13 mouse cellular contexts compared by ENCODE assay signal in the genomic region with DNA sequence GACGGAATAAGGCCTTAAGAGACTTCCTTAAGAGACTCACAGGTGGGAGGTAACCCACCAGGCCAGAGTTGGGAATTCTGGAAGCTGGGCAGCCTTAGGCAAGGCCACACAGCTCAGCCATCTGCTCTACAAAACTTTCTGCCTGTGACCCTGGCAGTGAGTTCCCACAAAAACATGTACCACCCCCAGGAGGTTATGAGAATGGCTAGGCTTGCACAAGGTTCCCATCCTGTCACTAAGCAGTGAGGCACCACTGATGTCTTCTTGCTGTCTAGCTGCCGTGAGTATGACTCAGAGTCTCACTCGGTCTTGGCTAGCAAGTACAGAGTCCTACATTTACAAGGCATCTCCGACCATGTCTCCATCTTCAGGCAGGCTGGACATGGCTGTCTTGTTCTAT.
A peak's percentile ranks its signal among the peaks of the same experiment; 100 is the strongest.
DNase-seq lines count a peak whose midpoint lies in the region; ATAC-seq and TF ChIP-seq lines count a peak whose summit lies in the region.
"Had no signal": no experiment of that assay in that cellular context is flagged by ENCODE, and none has a peak within 500 bp of the region (broad histone marks: within the 10 kb centered on the region; RNA-seq: fewer than 3 reads in every experiment).

No protein-coding gene starts in this region.

- H3K27ac ChIP-seq in lung, postnatal 0 days (ENCODE audit: low read length), result no peak overlapping the region
- 0 out of 2 replicates have a peak overlapping the region, but pooled peaks have one; percentile 10 for H3K27ac ChIP-seq in neural tube, embryonic 11.5 days (ENCODE audit: low read depth, low read length)
- no peak overlapping the region for H3K27ac ChIP-seq in neural tube, embryonic 15.5 days (replicated peaks)
- H3K27ac ChIP-seq: embryonic facial prominence, embryonic 13.5 days; forebrain, embryonic 13.5 days; heart, embryonic 13.5 days; hindbrain, embryonic 15.5 days had no signal

- no peak overlapping the region for H3K9ac ChIP-seq in lung, postnatal 0 days (replicated peaks; ENCODE audit: low read depth)
- no peak overlapping the region for H3K9ac ChIP-seq in neural tube, embryonic 11.5 days (ENCODE audit: low read length)
- no peak overlapping the region for H3K9ac ChIP-seq in neural tube, embryonic 15.5 days (replicated peaks)
- H3K9ac ChIP-seq: embryonic facial prominence, embryonic 13.5 days; forebrain, embryonic 13.5 days; forebrain, postnatal 0 days; heart, embryonic 13.5 days; hindbrain, embryonic 15.5 days had no signal

- H3K4me2 ChIP-seq in lung, postnatal 0 days (replicated peaks; ENCODE audit: low read depth, low read length), result no peak overlapping the region
- H3K4me2 ChIP-seq in neural tube, embryonic 11.5 days (ENCODE audit: low read depth), result no peak overlapping the region
- H3K4me2 ChIP-seq in neural tube, embryonic 15.5 days, result no peak overlapping the region
- H3K4me2 ChIP-seq: embryonic facial prominence, embryonic 13.5 days; forebrain, embryonic 13.5 days; heart, embryonic 13.5 days; hindbrain, embryonic 15.5 days had no signal

- no peaks in the 10 kb centered on the region for H3K27me3 ChIP-seq in lung, postnatal 0 days (replicated peaks; ENCODE audit: insufficient read depth, low read length)
- no peaks in the 10 kb centered on the region for H3K27me3 ChIP-seq in neural tube, embryonic 11.5 days (ENCODE audit: control insufficient read depth, insufficient read depth, low read length)
- no peaks in the 10 kb centered on the region for H3K27me3 ChIP-seq in neural tube, embryonic 15.5 days (replicated peaks)
- H3K27me3 ChIP-seq: embryonic facial prominence, embryonic 13.5 days; forebrain, embryonic 13.5 days; hindbrain, embryonic 15.5 days had no signal

- no peak for TF ChIP-seq CTCF in lung, postnatal 0 days (IDR thresholded peaks at IDR 0.05)
- TF ChIP-seq CTCF in lung, adult 2 months (IDR thresholded peaks at IDR 0.05; ENCODE audit: insufficient read depth, low read length), result no peak

- no peak for TF ChIP-seq POLR2A in lung, adult 2 months (IDR thresholded peaks at IDR 0.05; ENCODE audit: borderline replicate concordance, extremely low read depth, low read depth, low read length)

- no peak overlapping the region for H3K4me3 ChIP-seq in lung, postnatal 0 days (ENCODE audit: low read depth, low read length)
- H3K4me3 ChIP-seq in lung, adult 2 months (replicated peaks; ENCODE audit: extremely low read depth, low read depth, low read length), result no peak overlapping the region
- no peak overlapping the region for H3K4me3 ChIP-seq in neural tube, embryonic 11.5 days (ENCODE audit: low read depth, low read length)
- H3K4me3 ChIP-seq in neural tube, embryonic 15.5 days (replicated peaks), result no peak overlapping the region
- H3K4me3 ChIP-seq: embryonic facial prominence, embryonic 13.5 days; forebrain, embryonic 13.5 days; heart, embryonic 13.5 days; hindbrain, embryonic 15.5 days had no signal

- no peaks in the 10 kb centered on the region for H3K4me1 ChIP-seq in lung, postnatal 0 days (ENCODE audit: insufficient read depth, low read depth, low read length)
- peaks cover 6% of the 10 kb centered on the region for H3K4me1 ChIP-seq in lung, adult 2 months (ENCODE audit: control insufficient read depth, insufficient read depth, low read length)
- peaks cover 21% of the 10 kb centered on the region for H3K4me1 ChIP-seq in neural tube, embryonic 11.5 days (ENCODE audit: control insufficient read depth, insufficient read depth, low read length)
- H3K4me1 ChIP-seq in neural tube, embryonic 15.5 days, result peaks cover 15% of the 10 kb centered on the region

- ATAC-seq in lung, postnatal 0 days, result peak; percentile 67
- no peak for ATAC-seq in neural tube, embryonic 11.5 days (ENCODE audit: insufficient read depth, low FRiP score, low TSS enrichment)
- ATAC-seq in neural tube, embryonic 15.5 days (ENCODE audit: low FRiP score), result no peak
- ATAC-seq: forebrain, embryonic 13.5 days; forebrain, postnatal 0 days had no signal

- WGBS in lung, postnatal 0 days, result 71% methylated on average over 4 of the region's 4 CpGs
- 72% methylated on average over 4 of the region's 4 CpGs for WGBS in lung, adult 2 months
- 87% methylated on average over 4 of the region's 4 CpGs for WGBS in neural tube, embryonic 11.5 days
- 84% methylated on average over 4 of the region's 4 CpGs for WGBS in neural tube, embryonic 15.5 days

- H3K36me3 ChIP-seq in lung, postnatal 0 days (ENCODE audit: insufficient read depth, low read length), result no peaks in the 10 kb centered on the region
- no peaks in the 10 kb centered on the region for H3K36me3 ChIP-seq in neural tube, embryonic 11.5 days (ENCODE audit: control insufficient read depth, insufficient read depth, low read length)
- H3K36me3 ChIP-seq in neural tube, embryonic 15.5 days, result no peaks in the 10 kb centered on the region
- H3K36me3 ChIP-seq: embryonic facial prominence, embryonic 13.5 days; heart, embryonic 13.5 days; hindbrain, embryonic 15.5 days had no signal

- intact Hi-C loops in gastrocnemius, postnatal 14 days (cut with DNase I; ENCODE audit: low total_unique reads), result no loop called here

- no peaks in the 10 kb centered on the region for H3K9me3 ChIP-seq in lung, postnatal 0 days (ENCODE audit: low read length)
- H3K9me3 ChIP-seq in neural tube, embryonic 11.5 days (ENCODE audit: control insufficient read depth, low read length), result no peaks in the 10 kb centered on the region
- H3K9me3 ChIP-seq in neural tube, embryonic 15.5 days (replicated peaks), result no peaks in the 10 kb centered on the region
- H3K9me3 ChIP-seq: embryonic facial prominence, embryonic 13.5 days; forebrain, embryonic 13.5 days; heart, embryonic 13.5 days; hindbrain, embryonic 15.5 days had no signal

- peak; percentile 47 for DNase-seq in adrenal gland, postnatal 14 days
- DNase-seq in adrenal gland, adult 18-20 months (ENCODE audit: low spot score in 2 of 2), result no peak
- DNase-seq in lung, postnatal 0 days (ENCODE audit: low spot score), result peak; percentile 69
- DNase-seq in lung, adult 2 months, result no peak
- DNase-seq in neural tube, embryonic 11.5 days (ENCODE audit: low spot score), result no peak
- no peak for DNase-seq in gastrocnemius, postnatal 14 days
- DNase-seq in ovary, postnatal 14 days (ENCODE audit: low spot score), result no peak
- DNase-seq: forebrain, postnatal 0 days had no signal

- no peak for TF ChIP-seq EP300 in lung, postnatal 0 days (IDR thresholded peaks at IDR 0.05)

Comparison
In these comparisons a context has a peak if more than half of its experiments do, and no peak if none do; other contexts are left out.
1. DNase-seq: peak in adrenal gland, postnatal 14 days (single experiment) and lung, postnatal 0 days (single experiment); none in adrenal gland, adult 18-20 months (0 of 2), lung, adult 2 months (single experiment), neural tube, embryonic 11.5 days (single experiment), gastrocnemius, postnatal 14 days (single experiment) and ovary, postnatal 14 days (single experiment).